Mouse (Mus musculus) MEL (cell line): ENCODE results near the gene Arid5b.

Source experiments
- CTCF ChIP-seq, 3 experiments: IDR thresholded peaks in 2 of 3; conservative IDR thresholded peaks in 1 of 3; 2 replicates each; pipeline ENCODE4 v1.5.1; 2011 to 2012; ENCODE audit warnings: low read length in 3 of 3, low read depth in 2 of 3, mild to moderate bottlenecking in 2 of 3, improper control_type of control experiment in 1 of 3, inconsistent platforms in 1 of 3, mixed read lengths in 1 of 3, moderate library complexity in 1 of 3; ENCODE audit not compliant: control insufficient read depth in 1 of 3, insufficient read depth in 1 of 3, poor library complexity in 1 of 3, severe bottlenecking in 1 of 3
- EP300 ChIP-seq, 2 experiments: IDR thresholded peaks; 2 replicates each; pipeline ENCODE4 v1.6.1; 2011; ENCODE audit warnings: improper control_type of control experiment in 2 of 2, low read length in 2 of 2, low read depth in 1 of 2, mild to moderate bottlenecking in 1 of 2
- GATA1 ChIP-seq: IDR thresholded peaks from 2 replicates; pipeline ENCODE4 v1.6.1; 2011; ENCODE audit warnings: low read depth, low read length, improper control_type of control experiment
- MAX ChIP-seq: IDR thresholded peaks from 2 replicates; pipeline ENCODE4 v1.6.1; 2011; ENCODE audit warnings: low read length, improper control_type of control experiment
- MAZ ChIP-seq: IDR thresholded peaks from 2 replicates; pipeline ENCODE4 v1.6.1; 2012; ENCODE audit warnings: low read depth, mild to moderate bottlenecking, inconsistent platforms, low read length, improper control_type of control experiment
- MXI1 ChIP-seq: IDR thresholded peaks from 2 replicates; pipeline ENCODE4 v1.6.1; 2011; ENCODE audit warnings: mild to moderate bottlenecking, low read depth, low read length, improper control_type of control experiment
- POLR2A ChIP-seq, 2 experiments: IDR thresholded peaks; 2 replicates each; pipeline ENCODE4 v1.6.1; 2011 to 2012; ENCODE audit warnings: low read length in 2 of 2, mild to moderate bottlenecking in 2 of 2, control low read depth in 1 of 2, improper control_type of control experiment in 1 of 2, low read depth in 1 of 2, moderate library complexity in 1 of 2; ENCODE audit not compliant: control insufficient read depth in 1 of 2, insufficient read depth in 1 of 2, poor library complexity in 1 of 2
- SIN3A ChIP-seq: IDR thresholded peaks from 2 replicates; pipeline ENCODE4 v1.6.1; 2012; ENCODE audit warnings: low read length, improper control_type of control experiment, inconsistent platforms
- SMC3 ChIP-seq: IDR thresholded peaks from 2 replicates; pipeline ENCODE4 v1.6.1; 2011; ENCODE audit warnings: low read depth, low read length, improper control_type of control experiment
- ZMIZ1 ChIP-seq: IDR thresholded peaks from 2 replicates; pipeline ENCODE4 v1.6.1; 2012; ENCODE audit warnings: low read depth, mild to moderate bottlenecking, inconsistent platforms, low read length, improper control_type of control experiment, moderate library complexity

GRCm38 (mm10) chr10:68263296-68263968 lies 15.1 kb downstream of the Arid5b start:
- TF ChIP-seq POLR2A (IDR thresholded peaks at IDR 0.05; ENCODE audit: control insufficient read depth in 1 of 2, insufficient read depth in 1 of 2, low read depth in 1 of 2, low read length in 2 of 2, poor library complexity in 1 of 2), result no peak
- TF ChIP-seq ZMIZ1, result no peak
- TF ChIP-seq MAZ, result no peak
- no peak for TF ChIP-seq SMC3
- TF ChIP-seq GATA1, result no peak
- TF ChIP-seq CTCF (IDR thresholded peaks at IDR 0.05 in 2 of 3, conservative IDR thresholded peaks at IDR 0.05 in 1 of 3; ENCODE audit: control insufficient read depth in 1 of 3, insufficient read depth in 1 of 3, low read depth in 2 of 3, low read length in 3 of 3, poor library complexity in 1 of 3, severe bottlenecking in 1 of 3), result no peak
- no peak for TF ChIP-seq MXI1
- no peak for TF ChIP-seq MAX
- TF ChIP-seq EP300 (IDR thresholded peaks at IDR 0.05; ENCODE audit: low read depth in 1 of 2, low read length in 2 of 2), result no peak
- no peak for TF ChIP-seq SIN3A
